Mouse (Mus musculus) layer of hippocampus, postnatal 25 days (tissue): ENCODE results near the gene Zfyve28. TPM values are rescaled to one million over a fixed set of nuclear protein-coding genes. Genes with fewer than 3 reads are reported as not detected.
A peak's percentile ranks its signal among the peaks of the same experiment; 100 is the strongest.

ENCODE experiments used
- DNase-seq, 2 experiments: peaks; one replicate each; pipeline ENCODE4 v3.0.0; 2022; ENCODE audit warnings: mixed read lengths in 2 of 2, low spot score in 1 of 2; ENCODE audit errors: extremely low spot score in 1 of 2
- total RNA-seq, 2 experiments: library from RNA; stranded (reverse); gene quantifications; 2 replicates each; pipeline ENCODE4 v1.2.3; 2021

The Zfyve28 gene
- total RNA-seq, 2 experiments from 2014 or later: 25.6 to 32.4 TPM

GRCm38 (mm10) chr5:34252967-34253519, 35.2 kb downstream of the Zfyve28 start:
- DNase-seq: no peak

- DNase-seq: no peak
Measured at GRCm38 (mm10) chr5:34252307-34252966, 35.8 kb downstream of the Zfyve28 start.

- no peak for DNase-seq
Measured at GRCm38 (mm10) chr5:34251794-34252193, 36.5 kb downstream of the Zfyve28 start.

GRCm38 (mm10) chr5:34250090-34250489, 38.2 kb downstream of the Zfyve28 start:
- no peak for DNase-seq

- no peak for DNase-seq
Measured at GRCm38 (mm10) chr5:34249132-34249531, 39.1 kb downstream of the Zfyve28 start.

GRCm38 (mm10) chr5:34246443-34246842, 41.8 kb downstream of the Zfyve28 start:
- no peak for DNase-seq

- no peak for DNase-seq
Measured at GRCm38 (mm10) chr5:34243062-34243461, 45.2 kb downstream of the Zfyve28 start.

- DNase-seq: peak; percentile 26 to 32
Measured at GRCm38 (mm10) chr5:34242224-34242963, 45.9 kb downstream of the Zfyve28 start.

- DNase-seq: no peak
Measured at GRCm38 (mm10) chr5:34238444-34238843, 49.8 kb downstream of the Zfyve28 start.

GRCm38 (mm10) chr5:34235898-34236420, 52.3 kb downstream of the Zfyve28 start:
- DNase-seq: peak in 1 of 2 experiments; percentile 51

- DNase-seq: no peak
Measured at GRCm38 (mm10) chr5:34235056-34235455, 53.2 kb downstream of the Zfyve28 start.

- DNase-seq: no peak
Measured at GRCm38 (mm10) chr5:34233221-34233515, 55.1 kb downstream of the Zfyve28 start.

GRCm38 (mm10) chr5:34232481-34233220, 55.6 kb downstream of the Zfyve28 start:
- DNase-seq: no peak

GRCm38 (mm10) chr5:34231901-34232300, 56.3 kb downstream of the Zfyve28 start:
- no peak for DNase-seq

GRCm38 (mm10) chr5:34230599-34231485, 57.4 kb downstream of the Zfyve28 start:
- no peak for DNase-seq

- no peak for DNase-seq
Measured at GRCm38 (mm10) chr5:34229503-34229902, 58.7 kb downstream of the Zfyve28 start.

- no peak for DNase-seq
Measured at GRCm38 (mm10) chr5:34225516-34225915, 62.7 kb downstream of the Zfyve28 start.

GRCm38 (mm10) chr5:34224515-34224914, 63.7 kb downstream of the Zfyve28 start:
- no peak for DNase-seq

GRCm38 (mm10) chr5:34220001-34220400, 68.2 kb downstream of the Zfyve28 start:
- no peak for DNase-seq

GRCm38 (mm10) chr5:34218672-34219071, 69.6 kb downstream of the Zfyve28 start:
- DNase-seq: no peak
